Mouse (Mus musculus) myocyte (in vitro differentiated cells): Measurements from ENCODE around the gene Tbc1d10c.

Experiments used
- MAX ChIP-seq: IDR thresholded peaks from one replicate; pipeline ENCODE4 v1.6.1; 2011; ENCODE audit warnings: low read depth, mild to moderate bottlenecking, control low read depth
- MYOD1 ChIP-seq, 3 experiments: IDR thresholded peaks; one replicate each; pipeline ENCODE4 v1.6.1; 2011; ENCODE audit warnings: control low read depth in 2 of 3, low read depth in 2 of 3, mild to moderate bottlenecking in 2 of 3, moderate library complexity in 1 of 3; ENCODE audit not compliant: insufficient read length in 2 of 3, control insufficient read depth in 1 of 3
- POLR2A ChIP-seq: IDR thresholded peaks from one replicate; pipeline ENCODE4 v1.6.1; 2011; ENCODE audit warnings: low read depth, mild to moderate bottlenecking, control low read depth, moderate library complexity; ENCODE audit not compliant: insufficient read length
- POLR2AphosphoS2 ChIP-seq: IDR thresholded peaks from one replicate; pipeline ENCODE4 v1.6.1; 2011; ENCODE audit warnings: low read depth, control low read depth; ENCODE audit not compliant: insufficient read length
- REST ChIP-seq: IDR thresholded peaks from one replicate; pipeline ENCODE4 v1.6.1; 2011; ENCODE audit warnings: mild to moderate bottlenecking, control low read depth, moderate library complexity; ENCODE audit not compliant: insufficient read depth, insufficient read length

GRCm38 (mm10) chr19:4240247-4240668 lies 49.2 kb upstream of the Tbc1d10c start:
- no peak for TF ChIP-seq POLR2A
- TF ChIP-seq MYOD1 (IDR thresholded peaks at IDR 0.05; ENCODE audit: control insufficient read depth in 1 of 3, insufficient read length in 2 of 3, low read depth in 2 of 3): no peak
- TF ChIP-seq MAX: no peak
- no peak for TF ChIP-seq REST
- TF ChIP-seq POLR2AphosphoS2: no peak
